In the genomic region with DNA sequence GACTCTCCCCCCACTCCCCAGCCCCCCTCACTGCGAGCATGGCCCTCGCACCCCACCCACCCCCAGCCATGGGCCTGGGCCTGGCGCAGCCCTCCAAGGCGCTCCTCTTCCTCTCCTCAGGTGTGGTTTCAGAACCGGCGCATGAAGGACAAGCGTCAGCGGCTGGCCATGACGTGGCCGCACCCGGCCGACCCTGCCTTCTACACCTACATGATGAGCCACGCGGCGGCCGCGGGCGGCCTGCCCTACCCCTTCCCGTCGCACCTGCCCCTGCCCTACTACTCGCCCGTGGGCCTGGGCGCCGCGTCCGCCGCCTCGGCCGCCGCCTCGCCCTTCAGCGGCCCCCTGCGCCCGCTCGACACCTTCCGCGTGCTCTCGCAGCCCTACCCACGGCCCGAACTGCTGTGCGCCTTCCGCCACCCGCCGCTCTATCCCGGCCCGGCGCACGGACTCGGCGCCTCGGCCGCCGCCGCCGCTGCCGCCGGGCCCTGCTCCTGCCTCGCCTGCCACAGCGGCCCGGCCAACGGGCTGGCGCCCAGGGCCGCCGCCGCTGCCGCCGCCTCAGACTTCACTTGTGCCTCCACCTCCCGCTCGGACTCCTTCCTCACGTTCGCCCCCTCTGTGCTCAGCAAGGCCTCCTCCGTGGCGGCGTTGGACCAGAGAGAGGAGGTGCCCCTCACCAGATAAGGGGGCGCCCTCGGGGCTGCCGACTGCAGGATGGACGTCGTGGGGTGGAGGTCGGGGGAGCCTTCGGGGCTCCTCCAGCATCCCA, we compare ENCODE assay signal across 10 mouse cellular contexts. TPM values are rescaled to one million over a fixed set of nuclear protein-coding genes. Genes with fewer than 3 reads are reported as not detected.
DNase-seq lines count a peak whose midpoint lies in the region; ATAC-seq lines count a peak whose summit lies in the region.
"Had no signal": no experiment of that assay in that cellular context is flagged by ENCODE, and none has a peak within 500 bp of the region (broad histone marks: within the 10 kb centered on the region; RNA-seq: fewer than 3 reads in every experiment).

No protein-coding gene starts in this region.

- H3K4me3 ChIP-seq in lung, embryonic 15.5 days = peak overlapping the region; percentile 31
- H3K4me3 ChIP-seq in forebrain, embryonic 13.5 days = peak overlapping the region; percentile 23
- H3K4me3 ChIP-seq in limb, embryonic 11.5 days (ENCODE audit: low read depth, low read length) = peak overlapping the region; percentile 20; the same call in 1 of the 2 replicates
- peak overlapping the region; percentile 22 for H3K4me3 ChIP-seq in neural tube, embryonic 15.5 days (replicated peaks)

- H3K9me3 ChIP-seq in lung, embryonic 15.5 days = no peaks in the 10 kb centered on the region
- no peaks in the 10 kb centered on the region for H3K9me3 ChIP-seq in forebrain, embryonic 13.5 days (replicated peaks)
- H3K9me3 ChIP-seq in limb, embryonic 11.5 days (ENCODE audit: control insufficient read depth, low read length) = no peaks in the 10 kb centered on the region
- no peaks in the 10 kb centered on the region for H3K9me3 ChIP-seq in neural tube, embryonic 15.5 days (replicated peaks)

- no peaks in the 10 kb centered on the region for H3K36me3 ChIP-seq in lung, embryonic 15.5 days
- no peaks in the 10 kb centered on the region for H3K36me3 ChIP-seq in forebrain, embryonic 13.5 days (ENCODE audit: poor library complexity, severe bottlenecking)
- no peaks in the 10 kb centered on the region for H3K36me3 ChIP-seq in limb, embryonic 11.5 days (ENCODE audit: control insufficient read depth, insufficient read depth, low read length)
- H3K36me3 ChIP-seq in neural tube, embryonic 15.5 days = no peaks in the 10 kb centered on the region

- peaks cover 99% of the 10 kb centered on the region for H3K27me3 ChIP-seq in lung, embryonic 15.5 days
- H3K27me3 ChIP-seq in forebrain, embryonic 13.5 days = peaks cover 99% of the 10 kb centered on the region
- H3K27me3 ChIP-seq in limb, embryonic 11.5 days (ENCODE audit: control insufficient read depth, insufficient read depth, low read length) = peaks cover 77% of the 10 kb centered on the region
- H3K27me3 ChIP-seq in neural tube, embryonic 15.5 days (replicated peaks) = peaks cover 94% of the 10 kb centered on the region

- ATAC-seq in lung, embryonic 15.5 days (ENCODE audit: borderline replicate concordance, extremely low read depth, low FRiP score, low TSS enrichment) = peak; percentile 40; the same call in 1 of the 2 replicates
- ATAC-seq in forebrain, embryonic 13.5 days = no peak
- ATAC-seq in limb, embryonic 11.5 days (ENCODE audit: insufficient number of reproducible peaks, low FRiP score, low TSS enrichment, low read depth) = no peak
- ATAC-seq in neural tube, embryonic 15.5 days (ENCODE audit: low FRiP score) = no peak

- no peak overlapping the region for H3K9ac ChIP-seq in lung, embryonic 15.5 days
- H3K9ac ChIP-seq in forebrain, embryonic 13.5 days = peak overlapping the region; percentile 45; the same call in 1 of the 2 replicates
- H3K9ac ChIP-seq in limb, embryonic 11.5 days (ENCODE audit: low read length) = peak overlapping the region; percentile 50
- no peak overlapping the region for H3K9ac ChIP-seq in neural tube, embryonic 15.5 days (replicated peaks)

- WGBS in lung, embryonic 15.5 days = 3% methylated on average over 80 of the region's 81 CpGs
- under 1% methylated on average over 67 of the region's 81 CpGs for WGBS in forebrain, embryonic 13.5 days
- 4% methylated on average over 72 of the region's 81 CpGs for WGBS in limb, embryonic 11.5 days
- 2% methylated on average over 75 of the region's 81 CpGs for WGBS in neural tube, embryonic 15.5 days

- H3K4me1 ChIP-seq in lung, embryonic 15.5 days = peaks cover 21% of the 10 kb centered on the region
- peaks cover 16% of the 10 kb centered on the region for H3K4me1 ChIP-seq in forebrain, embryonic 13.5 days
- H3K4me1 ChIP-seq in limb, embryonic 11.5 days (ENCODE audit: control insufficient read depth, insufficient read depth, low read length) = peaks cover 36% of the 10 kb centered on the region
- peaks cover 14% of the 10 kb centered on the region for H3K4me1 ChIP-seq in neural tube, embryonic 15.5 days

- no peak overlapping the region for H3K27ac ChIP-seq in lung, embryonic 15.5 days
- no peak overlapping the region for H3K27ac ChIP-seq in forebrain, embryonic 13.5 days
- H3K27ac ChIP-seq in limb, embryonic 11.5 days (replicated peaks; ENCODE audit: low read depth, low read length) = no peak overlapping the region
- H3K27ac ChIP-seq in neural tube, embryonic 15.5 days (replicated peaks) = no peak overlapping the region
- H3K27ac ChIP-seq: macrophage had no signal

- no peak for DNase-seq in lung, postnatal 4 days
- peak; percentile 51 for DNase-seq in limb, embryonic 11.5 days (ENCODE audit: low spot score)
- no peak for DNase-seq in right cerebral cortex, postnatal 36 days (ENCODE audit: low spot score in 2 of 2)
- no peak for DNase-seq in adrenal gland, postnatal 4 days (ENCODE audit: low spot score in 2 of 2)
- DNase-seq: thymus, postnatal 36 days had no signal

- peak overlapping the region; percentile 62 for H3K4me2 ChIP-seq in lung, embryonic 15.5 days
- H3K4me2 ChIP-seq in forebrain, embryonic 13.5 days = peak overlapping the region; percentile 47
- peak overlapping the region; percentile 61 for H3K4me2 ChIP-seq in limb, embryonic 11.5 days (ENCODE audit: low read depth, severe bottlenecking)
- peak overlapping the region; percentile 49 for H3K4me2 ChIP-seq in neural tube, embryonic 15.5 days

RNA-seq across cellular contexts. Expression of gene Evx1, which starts 3.3 kb away (rescaled TPM):
- polyA plus RNA-seq in lung, embryonic 15.5 days (2015; fragmentation: Nextera tagmentation; extraction: Ambion mirVana) = 0.06 and 0.10 TPM in 2 replicates
- polyA plus RNA-seq in forebrain, embryonic 13.5 days (2015; fragmentation: Nextera tagmentation; extraction: Ambion mirVana) = not detected in 2 replicates
- polyA plus RNA-seq in limb, embryonic 11.5 days (2014; fragmentation: Nextera tagmentation; extraction: Ambion mirVana) = 3.8 and 5.1 TPM in 2 replicates
- 0.82 and 1.9 TPM in 2 replicates for polyA plus RNA-seq in neural tube, embryonic 15.5 days (2015; fragmentation: Nextera tagmentation; extraction: Ambion mirVana)
- total RNA-seq in adrenal gland, postnatal 4 days (2021) = not detected
- total RNA-seq: adrenal gland, adult 18-20 months had no signal
- polyA plus RNA-seq: macrophage had no signal

RNA-seq across cellular contexts. Expression of gene Hoxa13, which starts 55.9 kb away (rescaled TPM):
- polyA plus RNA-seq in lung, embryonic 15.5 days (2015; fragmentation: Nextera tagmentation; extraction: Ambion mirVana) = not detected in 2 replicates
- polyA plus RNA-seq in forebrain, embryonic 13.5 days (2015; fragmentation: Nextera tagmentation; extraction: Ambion mirVana) = not detected in 2 replicates
- polyA plus RNA-seq in limb, embryonic 11.5 days (2014; fragmentation: Nextera tagmentation; extraction: Ambion mirVana) = 25.1 and 29.7 TPM in 2 replicates
- polyA plus RNA-seq in neural tube, embryonic 15.5 days (2015; fragmentation: Nextera tagmentation; extraction: Ambion mirVana) = 0.08 and 0.26 TPM in 2 replicates
- not detected for total RNA-seq in adrenal gland, postnatal 4 days (2021)
- total RNA-seq: adrenal gland, adult 18-20 months had no signal
- polyA plus RNA-seq: macrophage had no signal

Comparison
In these comparisons a context has a peak if more than half of its experiments do, and no peak if none do; other contexts are left out.
1. H3K9ac ChIP-seq: peak in forebrain, embryonic 13.5 days (single experiment) and limb, embryonic 11.5 days (single experiment); none in lung, embryonic 15.5 days (single experiment) and neural tube, embryonic 15.5 days (single experiment).
2. RNA of gene Hoxa13, which starts 55.9 kb away (polyA plus RNA-seq): 25.1 to 29.7 TPM in limb, embryonic 11.5 days; 0.08 to 0.26 TPM in neural tube, embryonic 15.5 days, not detected in forebrain, embryonic 13.5 days and not detected in lung, embryonic 15.5 days; every median in the first group is over 10 times any median in the second.
3. Peak in every context shown above with its lines, with median percentiles within 50 percentile points of each other: H3K4me2 ChIP-seq and H3K4me3 ChIP-seq.